Mouse (Mus musculus) natural killer cell, adult 2 months (primary cell): Measurements from ENCODE around the gene Brd9.

Experiments used
- DNase-seq, 2 experiments: peaks; one replicate each; pipeline ENCODE4 v3.0.0; 2022; ENCODE audit warnings: low spot score in 2 of 2

Gene Brd9

DNA sequence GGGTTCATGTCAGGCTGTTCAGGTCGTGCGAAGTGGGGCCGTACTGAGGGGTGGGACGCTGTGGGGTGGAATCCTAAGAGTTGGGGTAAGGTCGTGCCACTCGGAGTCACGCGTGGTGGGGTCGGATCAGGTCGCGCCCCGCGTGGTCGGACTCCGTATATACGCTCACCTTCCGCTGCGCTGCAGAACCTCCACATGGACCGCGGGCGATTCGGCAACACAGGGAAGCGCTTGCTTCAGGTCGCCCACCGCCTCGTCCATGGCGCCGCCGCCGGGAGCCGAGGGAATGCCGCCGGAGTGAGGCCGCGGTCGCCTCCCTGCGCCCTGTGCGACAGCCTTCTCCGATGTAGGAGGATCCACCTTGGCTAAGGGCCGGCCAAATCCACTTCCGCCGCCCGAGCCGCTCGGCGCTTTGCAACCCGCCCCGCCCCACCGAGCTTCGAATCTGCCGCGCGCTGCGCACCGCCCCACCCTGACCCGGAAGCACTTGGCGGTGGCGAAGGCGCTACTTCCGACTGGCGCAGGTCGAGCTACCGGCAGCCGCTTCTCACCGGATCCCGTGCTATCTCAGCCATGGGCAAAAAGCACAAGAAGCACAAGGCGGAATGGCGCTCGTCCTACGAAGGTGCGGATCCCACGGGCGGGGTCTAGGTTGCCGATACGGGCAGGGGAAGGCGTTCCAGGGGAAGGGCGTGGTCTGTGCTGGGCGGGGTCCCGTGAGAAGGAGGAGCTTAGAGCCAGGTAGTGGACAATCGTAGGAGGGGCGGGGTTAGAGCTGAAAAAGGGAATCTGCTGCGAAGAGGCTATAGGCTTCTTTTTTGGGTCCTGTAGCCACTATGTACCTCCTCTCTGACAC is at the start of gene Brd9, which contains the start of gene Trip13:
Gene Brd9, plus strand, starts transcription at position 491 of the 856 bp plus-strand sequence.
Gene Trip13, minus strand, starts transcription at position 464 of the 856 bp plus-strand sequence.
- peak; percentile 93 to 95 for DNase-seq

DNA sequence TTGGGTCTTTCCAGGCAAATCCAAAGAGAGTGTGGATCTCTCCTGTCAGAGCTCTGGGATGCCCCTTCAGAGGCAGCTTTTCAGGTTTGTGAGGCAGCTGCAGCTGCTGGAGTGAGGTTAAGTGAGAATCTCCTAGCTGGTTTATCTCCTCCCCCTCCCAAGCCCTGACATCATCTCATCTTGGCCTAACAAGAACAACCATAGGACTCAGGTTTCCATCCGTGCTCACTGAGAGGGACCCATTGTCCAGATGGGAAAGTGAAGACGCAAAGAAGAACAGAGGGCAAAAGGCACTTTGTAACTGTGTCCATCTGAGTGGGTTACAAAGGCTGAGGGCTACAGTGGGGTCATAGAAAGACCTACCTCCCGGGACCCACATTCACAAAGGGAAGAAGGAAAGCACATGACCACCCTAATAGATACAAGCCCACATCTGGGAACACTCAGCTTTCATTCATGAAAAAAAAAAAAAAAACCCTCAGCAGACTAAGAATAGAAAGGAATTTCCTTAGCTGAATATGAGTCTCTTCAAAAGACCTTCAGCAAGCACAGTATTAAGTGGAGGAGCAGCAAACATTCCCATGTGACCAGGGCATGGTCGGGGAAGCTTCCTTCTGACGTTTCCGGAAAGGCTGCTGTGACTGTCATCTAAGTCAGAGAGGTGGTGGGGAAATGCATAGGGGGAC is 45.0 kb upstream of the Brd9 start:
- no peak for DNase-seq

DNA sequence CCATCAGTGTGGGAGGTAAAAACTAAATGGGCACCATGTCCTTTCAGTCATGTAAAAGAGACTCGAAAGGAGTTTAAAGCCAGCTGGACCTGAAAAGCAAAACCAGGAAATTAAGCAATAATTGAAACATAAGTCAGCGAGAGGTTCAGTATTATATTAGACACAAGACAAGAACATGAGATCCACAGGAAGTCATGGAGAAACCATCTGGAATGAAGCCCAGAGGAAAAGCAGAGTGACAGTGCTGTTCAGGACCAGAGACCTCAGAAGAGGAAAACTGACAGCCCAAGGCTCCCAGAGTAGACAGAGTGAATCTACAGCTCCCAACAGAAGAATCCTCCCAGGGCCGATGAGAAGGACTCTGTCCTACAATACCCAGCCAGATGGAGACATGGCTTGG is 40.0 kb upstream of the Brd9 start:
- DNase-seq, result no peak

DNA sequence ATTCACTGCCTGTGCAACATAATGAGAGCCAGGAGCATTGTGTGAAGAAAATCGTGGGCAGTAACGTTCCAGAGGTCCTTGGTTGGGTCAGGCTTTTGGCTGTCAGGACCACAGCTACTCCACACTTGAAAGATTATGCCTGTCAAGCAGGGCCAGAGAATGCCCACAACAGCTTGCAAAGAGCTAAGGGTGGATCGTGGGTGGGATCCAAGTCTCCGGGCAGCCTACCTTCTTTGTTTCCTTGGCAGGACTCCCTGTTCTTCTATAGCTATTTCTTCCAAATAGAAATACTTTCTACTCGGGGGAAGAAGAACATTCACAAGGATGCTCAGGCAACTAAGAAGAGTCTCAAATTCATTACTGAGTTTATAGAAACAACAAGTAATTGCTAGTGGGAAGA is 30.5 kb upstream of the Brd9 start:
- no peak for DNase-seq

DNA sequence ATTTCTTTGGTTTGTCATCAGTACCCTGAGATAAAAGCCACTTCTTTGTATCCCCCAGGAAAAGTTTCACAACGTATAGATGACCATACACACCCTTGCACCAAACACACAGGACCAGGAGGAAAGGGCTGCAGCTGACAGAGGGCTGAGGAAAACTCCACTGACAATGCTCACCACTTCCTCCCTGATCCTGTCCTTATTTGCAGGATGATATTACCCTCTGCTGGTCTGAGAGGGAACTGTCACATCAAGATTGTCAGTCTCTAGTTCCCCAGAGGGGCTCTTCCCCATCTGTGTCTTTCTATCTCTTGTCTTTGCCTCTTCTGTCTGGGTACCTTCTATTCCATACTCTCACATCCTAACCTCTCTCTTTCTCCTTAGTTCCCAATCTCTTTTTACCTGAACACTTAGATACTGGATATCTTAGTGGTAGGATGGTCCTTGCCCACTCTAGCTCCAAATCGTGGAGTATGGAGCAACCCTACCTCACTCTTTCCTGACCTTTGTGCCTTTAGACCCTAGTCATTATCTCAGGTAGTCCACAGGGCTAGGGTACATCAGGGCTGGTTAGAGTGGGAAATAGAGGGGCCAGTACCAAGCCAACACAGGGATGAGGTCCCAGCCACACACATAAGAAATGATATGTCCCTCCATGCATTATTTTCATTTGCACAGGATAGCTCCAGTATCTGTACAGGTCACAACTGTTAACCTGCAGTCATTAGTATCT is 29.8 kb upstream of the Brd9 start:
- no peak for DNase-seq

DNA sequence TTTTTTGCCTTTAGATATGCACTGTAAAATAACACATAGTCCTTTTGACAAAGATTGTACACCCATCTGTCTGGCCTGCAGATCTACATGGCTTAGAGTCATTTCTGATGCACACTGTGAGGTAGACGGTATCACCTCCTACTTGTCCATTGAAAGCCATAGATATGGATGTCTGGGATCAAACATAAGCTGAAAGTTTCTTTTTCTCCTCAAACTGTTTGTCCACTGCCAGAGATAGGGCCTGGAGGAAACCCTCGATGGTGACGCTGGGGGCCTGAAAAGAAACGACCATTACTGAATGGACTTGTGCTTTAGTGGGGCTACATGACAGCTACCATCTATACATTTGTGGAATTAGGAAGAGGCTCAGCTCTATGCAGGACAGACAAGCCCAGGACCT is 24.5 kb upstream of the Brd9 start:
- no peak for DNase-seq

DNA sequence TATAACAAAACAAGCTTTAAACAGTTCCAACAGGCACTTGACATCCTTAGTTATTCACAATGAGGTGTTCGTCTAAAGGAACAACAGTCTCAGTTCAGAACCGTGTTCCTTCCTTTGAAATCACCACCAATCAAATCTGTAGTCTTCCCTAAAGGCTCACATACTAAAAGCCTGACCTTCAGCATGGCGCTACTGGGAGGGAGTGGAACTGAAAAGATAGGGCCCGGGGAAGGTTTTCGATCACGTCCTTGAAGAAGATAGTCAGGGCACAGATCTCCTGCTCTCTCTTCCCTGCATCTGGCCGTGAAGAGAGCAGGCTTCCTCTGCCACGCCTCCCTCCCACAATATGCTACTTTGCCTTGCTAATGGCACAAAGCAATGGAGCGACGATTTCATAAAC is 5.4 kb upstream of the Brd9 start:
- no peak for DNase-seq

DNA sequence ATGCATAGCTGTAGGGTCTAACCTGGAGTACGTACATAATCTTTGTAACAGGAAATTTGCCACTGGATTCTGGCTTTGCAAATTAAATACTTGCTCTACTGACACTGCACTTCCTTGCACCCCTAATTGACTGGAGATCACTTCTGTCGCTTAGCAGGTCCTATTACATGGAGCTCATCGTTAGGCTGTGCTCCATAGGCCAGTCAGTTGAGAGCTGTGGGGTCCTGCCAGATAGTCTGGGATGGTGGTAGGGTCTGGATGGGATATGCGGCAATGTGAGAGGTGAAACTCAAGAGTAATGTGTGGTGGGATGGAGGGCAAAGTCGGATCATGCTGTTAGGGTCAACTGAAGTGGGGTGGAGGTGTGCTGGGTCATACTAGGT is 682 bp upstream of the Brd9 start:
- DNase-seq, result no peak

DNA sequence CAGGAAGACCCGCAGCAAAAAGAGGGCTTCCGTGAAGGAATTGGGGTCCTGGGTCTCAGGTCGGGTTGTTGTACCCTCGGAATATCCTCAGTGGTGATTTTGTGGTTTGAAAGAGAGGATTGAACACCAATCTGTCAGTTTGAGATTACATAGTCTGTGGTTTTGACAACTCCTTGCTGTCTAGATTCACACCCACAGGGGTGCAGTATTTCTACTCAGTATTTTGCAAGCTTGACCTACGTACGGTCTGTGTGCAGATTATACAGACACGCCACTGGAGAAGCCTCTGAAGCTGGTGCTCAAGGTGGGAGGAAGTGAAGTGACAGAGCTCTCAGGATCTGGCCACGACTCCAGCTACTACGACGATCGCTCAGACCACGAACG is 558 bp downstream of the Brd9 start:
- peak in 1 of 2 experiments; percentile 79 for DNase-seq

DNA sequence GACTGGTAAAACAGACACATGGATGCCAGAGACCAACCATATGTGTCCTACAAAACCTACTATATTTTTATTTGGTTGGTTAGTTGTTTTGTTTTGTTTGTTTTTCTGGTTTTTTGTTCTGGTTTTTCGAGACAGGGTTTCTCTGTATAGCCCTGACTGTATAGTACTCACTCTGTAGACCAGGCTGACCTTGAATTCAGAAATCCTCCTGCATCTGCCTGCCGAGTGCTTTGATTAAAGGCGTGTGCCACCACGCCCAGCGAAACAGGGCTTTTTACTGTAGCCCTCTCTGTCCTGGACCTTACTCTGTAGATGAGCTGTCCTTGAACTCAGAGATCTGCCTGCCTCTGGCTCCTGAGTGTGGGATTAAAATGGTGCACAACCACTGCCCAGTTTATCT is 1.5 kb downstream of the Brd9 start:
- no peak for DNase-seq

DNA sequence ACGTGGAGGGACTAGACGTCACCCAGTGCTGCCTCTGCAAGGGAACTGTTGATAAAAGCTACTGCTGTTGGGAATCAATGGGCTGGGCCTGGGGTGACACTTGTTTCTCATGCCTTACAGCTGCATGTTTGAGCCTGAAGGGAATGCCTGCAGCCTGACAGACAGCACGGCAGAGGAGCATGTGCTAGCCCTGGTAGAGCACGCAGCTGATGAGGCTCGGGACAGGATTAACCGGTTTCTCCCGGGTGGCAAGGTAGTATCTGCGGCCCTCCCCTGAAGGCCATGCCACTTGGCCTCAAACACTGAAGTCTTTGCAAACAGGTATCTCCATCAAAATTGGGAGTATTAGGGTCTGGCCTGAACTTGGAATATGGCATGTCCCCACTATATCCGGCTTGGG is 7.0 kb downstream of the Brd9 start:
- no peak for DNase-seq

DNA sequence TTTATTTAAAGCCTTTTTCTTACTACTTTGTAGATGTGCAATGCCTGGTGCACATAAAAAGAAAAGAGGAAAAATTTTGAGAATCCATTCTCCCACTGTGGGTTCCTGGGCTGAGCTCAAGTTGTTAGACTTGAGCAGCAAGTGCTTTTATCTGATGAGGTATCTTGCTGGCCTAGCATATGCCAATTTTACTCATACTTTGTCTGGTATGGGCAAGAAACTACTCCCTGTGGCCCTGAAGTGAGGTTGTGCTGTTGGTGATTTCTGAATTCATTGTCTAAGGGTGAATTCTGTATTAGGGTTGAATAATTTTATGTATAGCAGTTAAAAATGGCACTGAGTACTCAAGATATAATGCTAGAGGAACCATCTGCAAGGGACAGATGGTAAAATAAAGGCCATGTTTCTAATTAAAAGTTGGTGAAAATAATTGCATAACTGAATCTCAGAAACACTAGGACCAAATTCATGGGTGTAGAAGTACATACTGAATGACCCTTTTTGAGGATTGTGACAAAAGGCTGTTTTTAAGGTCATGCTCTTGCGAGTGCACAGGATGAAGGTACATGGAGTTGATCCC is 16.0 kb downstream of the Brd9 start:
- no peak for DNase-seq

DNA sequence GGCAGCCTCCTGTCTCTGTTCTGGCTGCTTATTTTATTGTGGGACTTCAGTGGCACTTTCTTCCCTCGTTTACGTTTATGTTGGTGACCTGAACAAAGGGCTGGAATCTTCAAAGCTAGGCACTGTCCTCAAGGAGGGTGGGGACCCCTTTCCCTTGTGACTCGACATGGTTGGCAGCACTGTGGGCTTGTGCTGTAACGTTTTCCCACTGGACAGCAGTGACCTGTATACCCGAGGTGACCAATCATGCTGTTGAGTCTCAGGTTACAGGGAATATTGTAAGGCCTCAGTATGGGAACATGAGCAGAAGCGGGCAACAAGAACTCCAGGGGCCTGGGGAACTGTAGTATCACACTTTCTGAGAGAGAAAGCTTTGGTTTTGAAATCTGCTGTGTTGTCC is 17.1 kb downstream of the Brd9 start:
- no peak for DNase-seq

DNA sequence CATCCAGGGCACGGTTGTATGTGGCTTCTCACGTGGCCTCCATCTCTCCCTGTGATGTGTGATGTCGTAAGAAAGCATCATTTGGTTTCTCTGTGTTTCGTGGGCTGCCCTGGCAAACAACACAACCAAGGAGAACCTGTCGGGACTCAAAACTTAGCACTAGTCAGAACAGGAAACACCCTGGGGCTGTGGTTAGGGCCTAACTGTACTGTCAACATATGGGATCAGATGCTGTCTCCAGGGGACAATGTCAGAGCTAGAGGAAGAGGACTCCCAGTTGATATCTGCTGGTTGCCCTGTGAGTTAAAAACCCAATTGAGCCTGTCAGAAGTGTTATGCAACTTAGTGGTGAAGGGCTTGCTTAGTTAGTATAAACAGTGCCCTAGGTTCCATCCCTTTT is 17.9 kb downstream of the Brd9 start:
- DNase-seq, result no peak

DNA sequence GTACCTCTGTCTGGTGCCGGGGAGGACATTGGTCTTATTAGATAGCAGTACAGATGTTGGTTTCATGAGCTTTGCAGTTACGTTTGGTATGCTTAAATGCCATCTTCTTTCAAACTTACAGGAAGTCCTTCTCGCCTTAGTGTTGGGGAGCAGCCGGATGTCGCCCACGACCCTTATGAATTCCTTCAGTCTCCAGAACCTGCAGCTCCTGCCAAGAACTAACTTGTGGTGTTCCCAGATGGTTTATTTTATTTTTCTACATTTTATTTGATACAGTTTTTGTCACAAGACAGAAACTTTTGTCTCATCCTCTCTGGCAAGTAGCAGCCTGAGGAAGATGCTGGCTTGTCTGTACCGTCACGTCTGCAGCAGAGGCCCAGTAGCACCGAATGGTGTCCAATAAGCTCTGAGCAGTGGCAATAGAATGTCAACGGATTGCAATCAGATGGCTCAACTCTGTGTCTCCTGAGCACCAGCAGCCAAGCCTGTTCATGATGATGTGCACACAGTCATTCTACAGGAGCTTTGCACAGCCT is 22.6 kb downstream of the Brd9 start:
- no peak for DNase-seq

DNA sequence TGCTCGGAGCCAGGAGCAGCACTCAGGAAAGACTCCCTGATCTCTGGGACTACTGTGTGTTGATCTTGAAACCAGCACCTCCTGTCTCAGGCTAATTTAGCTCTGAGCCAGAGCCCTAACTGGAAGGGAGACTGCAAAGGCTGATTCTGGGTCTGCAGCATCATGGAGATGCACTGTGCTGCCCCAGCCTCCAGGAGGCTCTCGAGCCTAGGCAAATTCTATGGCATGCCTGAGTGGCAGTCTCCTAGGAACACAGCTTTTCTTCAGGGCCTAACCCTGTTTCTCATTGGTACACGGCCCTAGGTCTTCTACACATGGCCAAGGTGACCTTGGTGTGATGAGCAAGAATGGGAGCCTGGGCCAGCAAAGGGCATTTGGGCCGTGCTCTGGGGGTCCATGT is 23.6 kb downstream of the Brd9 start:
- no peak for DNase-seq

DNA sequence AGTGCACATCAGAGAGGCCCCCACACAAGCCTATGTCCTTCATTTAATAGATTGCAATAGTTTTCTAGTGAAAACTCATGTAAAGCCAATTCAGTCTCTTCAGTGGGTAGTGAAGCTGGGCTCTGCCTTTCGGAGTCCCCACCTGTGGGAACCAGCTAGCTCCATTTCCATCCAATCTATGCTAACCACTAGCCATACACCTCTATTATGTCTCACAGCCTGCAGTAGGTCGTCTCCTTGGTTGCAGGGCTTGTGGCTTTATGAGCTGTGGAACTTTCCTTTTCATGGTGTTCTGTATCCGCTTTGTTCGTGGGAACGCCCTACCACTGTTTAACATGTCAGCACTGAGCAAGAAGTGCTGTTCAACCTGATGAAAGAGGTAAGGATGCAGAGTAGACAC is 25.9 kb downstream of the Brd9 start, which contains the start of gene Zdhhc11:
Gene Zdhhc11, plus strand, starts transcription at position 301 of the 400 bp plus-strand sequence.
- DNase-seq, result no peak

DNA sequence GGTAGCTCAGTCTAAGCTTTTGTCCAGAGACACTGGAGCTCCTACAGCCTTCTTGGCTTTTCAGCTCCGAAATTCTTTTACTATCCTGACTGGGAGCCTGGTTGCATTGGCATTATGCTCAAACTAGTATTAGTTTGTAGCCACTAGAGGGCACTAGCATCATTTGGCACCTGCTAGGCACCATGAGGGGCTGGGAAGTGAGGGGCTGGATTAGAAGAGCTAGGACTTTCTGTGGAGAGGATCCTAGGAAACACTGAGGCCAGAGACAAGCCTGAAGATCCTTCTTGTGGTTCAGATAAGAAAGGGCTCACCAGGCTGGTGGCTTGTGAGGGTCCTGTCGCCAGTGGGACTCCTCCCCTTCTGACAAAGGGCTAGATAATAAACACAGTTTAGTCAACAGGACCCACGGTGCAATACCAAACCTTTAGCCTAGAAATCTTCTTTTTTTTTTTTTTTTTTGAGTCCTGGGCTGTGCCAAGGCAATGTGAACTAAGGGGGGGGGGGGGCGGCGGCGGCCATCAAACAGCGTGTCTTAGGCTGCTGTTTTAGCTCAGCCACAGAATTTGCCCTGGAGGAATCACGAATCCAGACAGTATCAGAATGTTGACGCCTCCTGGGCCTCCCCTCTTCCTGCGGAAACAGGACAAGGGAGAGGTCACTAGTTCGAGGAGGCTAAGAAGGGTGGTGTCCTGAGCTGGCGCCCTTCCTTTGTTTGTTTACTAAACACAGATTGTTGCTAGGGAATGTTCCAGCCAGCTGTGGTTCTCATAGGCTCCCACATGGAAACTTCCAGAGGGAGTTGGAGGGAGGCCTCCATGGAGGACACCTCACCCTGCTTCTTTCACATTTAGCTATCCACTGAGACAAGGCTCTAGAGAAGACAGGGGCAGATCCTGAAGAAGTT is 33.2 kb downstream of the Brd9 start:
- peak; percentile 2 to 13 for DNase-seq

DNA sequence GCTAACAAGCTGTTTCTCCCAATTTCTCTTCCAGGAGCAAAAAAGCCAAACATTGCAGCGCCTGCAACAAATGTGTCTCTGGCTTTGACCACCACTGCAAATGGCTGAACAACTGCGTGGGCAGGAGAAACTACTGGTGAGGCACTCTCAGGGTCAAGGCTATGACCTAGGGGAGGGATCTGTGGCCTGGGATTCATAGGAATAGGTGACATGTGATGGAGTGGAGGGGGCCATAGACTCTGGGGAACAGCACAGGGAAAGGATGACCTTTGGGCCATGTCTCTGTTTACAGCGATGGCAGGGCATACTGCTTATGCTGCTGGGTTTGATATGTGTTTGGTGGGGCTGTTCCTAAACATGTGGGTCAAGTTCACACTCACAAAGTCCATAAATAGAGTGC is 36.9 kb downstream of the Brd9 start:
- no peak for DNase-seq

DNA sequence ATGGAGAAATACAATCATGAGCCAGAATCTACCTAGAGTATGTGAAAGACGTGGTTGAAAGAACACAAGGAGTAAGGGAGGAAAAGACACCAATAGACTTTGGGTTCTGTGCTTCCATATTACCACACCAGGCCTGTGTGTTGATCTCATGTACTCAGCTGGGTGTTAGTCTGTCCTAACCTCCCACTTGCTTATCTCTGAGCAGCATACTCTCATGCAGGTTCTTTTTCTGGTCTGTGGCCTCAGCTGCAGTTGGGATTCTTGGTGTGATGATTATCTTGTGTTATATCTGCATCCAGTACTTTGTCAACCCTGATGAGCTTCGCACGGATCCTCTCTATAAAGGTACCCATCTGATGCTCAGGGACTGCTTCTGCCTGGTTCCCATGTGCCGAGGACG is 39.3 kb downstream of the Brd9 start:
- DNase-seq, result no peak

DNA sequence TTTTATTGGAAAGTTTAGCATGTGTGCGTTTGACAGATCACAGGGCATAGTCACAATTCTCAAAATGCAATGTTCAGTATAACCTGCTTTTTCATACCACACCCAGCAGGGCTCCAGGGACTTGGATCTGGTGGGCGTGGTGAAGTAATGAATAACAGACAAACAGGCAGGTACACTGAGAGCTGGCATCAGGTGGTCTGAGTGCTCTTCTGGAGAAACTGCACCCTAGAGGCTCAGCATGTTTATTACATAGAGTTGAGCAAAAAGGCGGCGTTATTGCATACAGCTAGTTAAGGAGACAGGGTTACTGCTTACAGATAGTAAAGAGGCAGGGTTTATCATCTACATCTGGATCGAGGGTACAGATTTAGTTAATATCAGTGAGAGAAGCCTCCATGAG is 52.7 kb downstream of the Brd9 start:
- no peak for DNase-seq
